Mouse (Mus musculus) adrenal gland, adult (tissue): Measurements from ENCODE around the gene Dlat.
A peak's percentile ranks its signal among the peaks of the same experiment; 100 is the strongest.

Experiments
- DNase-seq, 2 experiments: peaks; one replicate each; pipeline ENCODE4 v3.0.0; 2022 to 2023; ENCODE audit warnings: low spot score in 1 of 2; ENCODE audit not compliant: inconsistent age in 2 of 2

Gene Dlat

GRCm38 (mm10) chr9:50594794-50595417 is 64.7 kb downstream of the Dlat start:
- no peak for DNase-seq

GRCm38 (mm10) chr9:50593544-50593943 is 66.0 kb downstream of the Dlat start:
- peak in 1 of 2 experiments; percentile 63 for DNase-seq

GRCm38 (mm10) chr9:50592955-50593354 is 66.6 kb downstream of the Dlat start:
- DNase-seq: no peak

- peak; percentile 28 to 54 for DNase-seq
Observed at GRCm38 (mm10) chr9:50590856-50591518, 68.6 kb downstream of the Dlat start.

GRCm38 (mm10) chr9:50586955-50587354 is 72.6 kb downstream of the Dlat start:
- DNase-seq: no peak

GRCm38 (mm10) chr9:50585145-50585818 is 74.3 kb downstream of the Dlat start:
- no peak for DNase-seq
